Mouse (Mus musculus): ENCODE measurements around the gene Neurl1b. TPM values are rescaled to one million over a fixed set of nuclear protein-coding genes. Genes with fewer than 3 reads are reported as not detected.
A peak's percentile ranks its signal among the peaks of the same experiment; 100 is the strongest.

Neurl1b gene
- polyA plus RNA-seq, 1 experiment from 2014 or later, result 2.3 TPM

- no peaks in the 10 kb centered on the region for H3K36me3 ChIP-seq (ENCODE audit: control insufficient read depth, insufficient read depth, low read length)
- H3K27ac ChIP-seq (ENCODE audit: low read length), result no peak overlapping the region
- no peaks in the 10 kb centered on the region; the same call in none of the 2 replicates for H3K27me3 ChIP-seq (ENCODE audit: control insufficient read depth, insufficient read depth, low read depth, low read length)
- peak overlapping the region; percentile 87; the same call in 1 of the 2 replicates for H3K4me3 ChIP-seq (ENCODE audit: low read depth, low read length)
- no peak overlapping the region for H3K9ac ChIP-seq (ENCODE audit: low read depth, low read length)
- H3K9me3 ChIP-seq (replicated peaks; ENCODE audit: control insufficient read depth, low read length, poor library complexity, severe bottlenecking), result no peaks in the 10 kb centered on the region
- 55% methylated on average over 3 of the region's 3 CpGs for WGBS
- peak overlapping the region; percentile 95 for H3K4me2 ChIP-seq (ENCODE audit: low read length)
- H3K4me1 ChIP-seq (ENCODE audit: control insufficient read depth, insufficient read depth, low read length), result peaks cover 13% of the 10 kb centered on the region
- ATAC-seq, result no peak
Measured at GRCm38 (mm10) chr17:26416141-26416540, 1.5 kb downstream of the Neurl1b start.

GRCm38 (mm10) chr17:26417770-26418421 is 3.3 kb downstream of the Neurl1b start:
- Histone ChIP-seq H3K27ac (ENCODE audit: low read length) (no peak overlapping the region), H3K9ac (ENCODE audit: low read depth, low read length) (no peak overlapping the region), H3K4me3 (ENCODE audit: low read depth, low read length) (no peak overlapping the region), H3K27me3 (ENCODE audit: control insufficient read depth, insufficient read depth, low read depth, low read length) (no peaks in the 10 kb centered on the region; the same call in none of the 2 replicates), H3K4me2 (ENCODE audit: low read length) (no peak overlapping the region), H3K36me3 (ENCODE audit: control insufficient read depth, insufficient read depth, low read length) (no peaks in the 10 kb centered on the region), H3K9me3 (replicated peaks; ENCODE audit: control insufficient read depth, low read length, poor library complexity, severe bottlenecking) (no peaks in the 10 kb centered on the region), H3K4me1 (ENCODE audit: control insufficient read depth, insufficient read depth, low read length) (peaks cover 13% of the 10 kb centered on the region)
- WGBS, result 91% methylated on average over 6 of the region's 6 CpGs
- ATAC-seq, result no peak

GRCm38 (mm10) chr17:26420491-26421247 is 6.0 kb downstream of the Neurl1b start:
- no peaks in the 10 kb centered on the region for H3K9me3 ChIP-seq (replicated peaks; ENCODE audit: control insufficient read depth, low read length, poor library complexity, severe bottlenecking)
- peaks cover 5% of the 10 kb centered on the region for H3K4me1 ChIP-seq (ENCODE audit: control insufficient read depth, insufficient read depth, low read length)
- no peaks in the 10 kb centered on the region for H3K36me3 ChIP-seq (ENCODE audit: control insufficient read depth, insufficient read depth, low read length)
- H3K27ac ChIP-seq (ENCODE audit: low read length), result no peak overlapping the region
- H3K4me3 ChIP-seq (ENCODE audit: low read depth, low read length), result no peak overlapping the region
- ATAC-seq, result no peak
- no peak overlapping the region for H3K9ac ChIP-seq (ENCODE audit: low read depth, low read length)
- no peaks in the 10 kb centered on the region for H3K27me3 ChIP-seq (ENCODE audit: control insufficient read depth, insufficient read depth, low read depth, low read length)
- WGBS, result 76% methylated on average over 7 of the region's 7 CpGs
- H3K4me2 ChIP-seq (ENCODE audit: low read length), result no peak overlapping the region

GRCm38 (mm10) chr17:26421561-26421960 is 6.9 kb downstream of the Neurl1b start:
- peaks cover 2% of the 10 kb centered on the region; the same call in 1 of the 2 replicates for H3K4me1 ChIP-seq (ENCODE audit: control insufficient read depth, insufficient read depth, low read length)
- no peak for ATAC-seq
- 36% methylated on average over 3 of the region's 3 CpGs for WGBS
- no peak overlapping the region for H3K27ac ChIP-seq (ENCODE audit: low read length)
- no peaks in the 10 kb centered on the region for H3K36me3 ChIP-seq (ENCODE audit: control insufficient read depth, insufficient read depth, low read length)
- H3K4me2 ChIP-seq (ENCODE audit: low read length), result no peak overlapping the region
- no peak overlapping the region for H3K4me3 ChIP-seq (ENCODE audit: low read depth, low read length)
- H3K27me3 ChIP-seq (ENCODE audit: control insufficient read depth, insufficient read depth, low read depth, low read length), result no peaks in the 10 kb centered on the region
- no peaks in the 10 kb centered on the region for H3K9me3 ChIP-seq (replicated peaks; ENCODE audit: control insufficient read depth, low read length, poor library complexity, severe bottlenecking)
- H3K9ac ChIP-seq (ENCODE audit: low read depth, low read length), result no peak overlapping the region

- Histone ChIP-seq H3K9me3 (replicated peaks; ENCODE audit: control insufficient read depth, low read length, poor library complexity, severe bottlenecking) (no peaks in the 10 kb centered on the region), H3K27me3 (ENCODE audit: control insufficient read depth, insufficient read depth, low read depth, low read length) (no peaks in the 10 kb centered on the region), H3K4me2 (ENCODE audit: low read length) (no peak overlapping the region), H3K36me3 (ENCODE audit: control insufficient read depth, insufficient read depth, low read length) (no peaks in the 10 kb centered on the region), H3K27ac (ENCODE audit: low read length) (no peak overlapping the region), H3K4me3 (ENCODE audit: low read depth, low read length) (no peak overlapping the region), H3K9ac (ENCODE audit: low read depth, low read length) (no peak overlapping the region), H3K4me1 (ENCODE audit: control insufficient read depth, insufficient read depth, low read length) (peaks cover 2% of the 10 kb centered on the region; the same call in 1 of the 2 replicates)
- ATAC-seq, result no peak
- WGBS, result 87% methylated on average over 6 of the region's 6 CpGs
Measured at GRCm38 (mm10) chr17:26422390-26422789, 7.8 kb downstream of the Neurl1b start.

GRCm38 (mm10) chr17:26423967-26424641 is 9.5 kb downstream of the Neurl1b start:
- Histone ChIP-seq H3K27me3 (ENCODE audit: control insufficient read depth, insufficient read depth, low read depth, low read length) (no peaks in the 10 kb centered on the region), H3K4me3 (ENCODE audit: low read depth, low read length) (no peak overlapping the region), H3K9ac (ENCODE audit: low read depth, low read length) (no peak overlapping the region), H3K4me2 (ENCODE audit: low read length) (no peak overlapping the region), H3K4me1 (ENCODE audit: control insufficient read depth, insufficient read depth, low read length) (peaks cover 2% of the 10 kb centered on the region; the same call in 1 of the 2 replicates), H3K36me3 (ENCODE audit: control insufficient read depth, insufficient read depth, low read length) (no peaks in the 10 kb centered on the region), H3K9me3 (replicated peaks; ENCODE audit: control insufficient read depth, low read length, poor library complexity, severe bottlenecking) (no peaks in the 10 kb centered on the region), H3K27ac (ENCODE audit: low read length) (no peak overlapping the region)
- WGBS, result 26% methylated on average over 11 of the region's 11 CpGs
- no peak for ATAC-seq

- H3K9me3 ChIP-seq (replicated peaks; ENCODE audit: control insufficient read depth, low read length, poor library complexity, severe bottlenecking), result no peaks in the 10 kb centered on the region
- 58% methylated on average over 13 of the region's 13 CpGs for WGBS
- no peak overlapping the region for H3K27ac ChIP-seq (ENCODE audit: low read length)
- no peak overlapping the region for H3K4me3 ChIP-seq (ENCODE audit: low read depth, low read length)
- H3K27me3 ChIP-seq (ENCODE audit: control insufficient read depth, insufficient read depth, low read depth, low read length), result no peaks in the 10 kb centered on the region
- no peak for ATAC-seq
- no peak overlapping the region for H3K4me2 ChIP-seq (ENCODE audit: low read length)
- no peaks in the 10 kb centered on the region for H3K36me3 ChIP-seq (ENCODE audit: control insufficient read depth, insufficient read depth, low read length)
- no peak overlapping the region for H3K9ac ChIP-seq (ENCODE audit: low read depth, low read length)
- H3K4me1 ChIP-seq (ENCODE audit: control insufficient read depth, insufficient read depth, low read length), result peaks cover 2% of the 10 kb centered on the region; the same call in 1 of the 2 replicates
Measured at GRCm38 (mm10) chr17:26424973-26425735, 10.5 kb downstream of the Neurl1b start.

GRCm38 (mm10) chr17:26433295-26433694 is 18.7 kb downstream of the Neurl1b start:
- Histone ChIP-seq H3K36me3 (ENCODE audit: control insufficient read depth, insufficient read depth, low read length) (peaks cover 8% of the 10 kb centered on the region), H3K4me3 (ENCODE audit: low read depth, low read length) (no peak overlapping the region), H3K4me1 (ENCODE audit: control insufficient read depth, insufficient read depth, low read length) (no peaks in the 10 kb centered on the region), H3K4me2 (ENCODE audit: low read length) (no peak overlapping the region), H3K9ac (ENCODE audit: low read depth, low read length) (no peak overlapping the region), H3K27me3 (ENCODE audit: control insufficient read depth, insufficient read depth, low read depth, low read length) (peaks cover 10% of the 10 kb centered on the region), H3K27ac (ENCODE audit: low read length) (no peak overlapping the region), H3K9me3 (replicated peaks; ENCODE audit: control insufficient read depth, low read length, poor library complexity, severe bottlenecking) (no peaks in the 10 kb centered on the region)
- 63% methylated on average over 11 of the region's 11 CpGs for WGBS
- no peak for ATAC-seq

Measured in midbrain, embryonic 16.5 days (tissue).